Mouse (Mus musculus) liver, embryonic 11.5 days (tissue): ENCODE measurements at regions not wholly inside any gene's neighbourhood (a gene's known extent, or its start where the extent isn't known, plus 50 kb on each side); places are given as distances from the start of the nearest gene placed in this dataset.

Experiments used
- ATAC-seq: fragments of 200-750 bp; cut with Nextera tagmentation; replicated peaks from 2 replicates; pipeline ENCODE4 v1.8.0; 2017; ENCODE audit warnings: moderate number of reproducible peaks, mild to moderate bottlenecking, moderate TSS enrichment, moderate library complexity; ENCODE audit not compliant: low FRiP score
- DNase-seq: peaks from one replicate; pipeline ENCODE4 v3.0.0-alpha.2; 2017; ENCODE audit warnings: low spot score
- H3K27ac ChIP-seq: fragments of 300-500 bp; sonication (generic); 2 replicates; pipeline ENCODE4 v1.5.1; 2014; ENCODE audit warnings: mild to moderate bottlenecking, low read depth, low read length, control low read depth
- H3K27me3 ChIP-seq: fragments of 300-500 bp; sonication (generic); replicated peaks from 2 replicates; pipeline ENCODE4 v1.6.1; 2014; ENCODE audit warnings: low read length, mixed read lengths; ENCODE audit not compliant: control insufficient read depth, insufficient read depth
- H3K36me3 ChIP-seq: fragments of 300-500 bp; sonication (generic); 2 replicates; pipeline ENCODE4 v1.6.1; 2014; ENCODE audit warnings: mild to moderate bottlenecking, low read length, moderate library complexity, mixed read lengths; ENCODE audit not compliant: control insufficient read depth, insufficient read depth
- H3K4me1 ChIP-seq: fragments of 300-500 bp; sonication (generic); replicated peaks from 2 replicates; pipeline ENCODE4 v1.6.1; 2014; ENCODE audit warnings: low read length, mixed read lengths; ENCODE audit not compliant: control insufficient read depth, insufficient read depth
- H3K4me2 ChIP-seq: fragments of 300-500 bp; sonication (generic); 2 replicates; pipeline ENCODE4 v1.6.1; 2014; ENCODE audit warnings: mild to moderate bottlenecking, control low read depth, moderate library complexity
- H3K4me3 ChIP-seq: fragments of 300-500 bp; sonication (generic); 2 replicates; pipeline ENCODE4 v1.5.1; 2014; ENCODE audit warnings: low read depth, low read length, control low read depth
- H3K9ac ChIP-seq: fragments of 300-500 bp; sonication (generic); 2 replicates; pipeline ENCODE4 v1.6.1; 2014; ENCODE audit warnings: low read depth, low read length, control low read depth
- H3K9me3 ChIP-seq: fragments of 300-500 bp; sonication (generic); 2 replicates; pipeline ENCODE4 v1.6.1; 2016; ENCODE audit warnings: low read length, inconsistent platforms, mixed read lengths; ENCODE audit not compliant: control insufficient read depth
- WGBS: fragments of 180-500 bp; shearing (Covaris S2); extraction: QIAGEN DNeasy Blood & Tissue Kit; methylation state at CpG from one replicate; pipeline ENCODE4 v1.1.7; 2014; 5-methylcytosine and 5-hydroxymethylcytosine counted together

- H3K27me3 ChIP-seq: no peaks in the 10 kb centered on the region
- no peak overlapping the region for H3K9ac ChIP-seq
- H3K4me3 ChIP-seq: no peak overlapping the region
- no peak for DNase-seq
- H3K36me3 ChIP-seq: no peaks in the 10 kb centered on the region
- no peaks in the 10 kb centered on the region for H3K9me3 ChIP-seq
- no peaks in the 10 kb centered on the region for H3K4me1 ChIP-seq
- 75% methylated on average over 2 of the region's 2 CpGs for WGBS
- H3K4me2 ChIP-seq: no peak overlapping the region
- ATAC-seq: no peak
- no peak overlapping the region for H3K27ac ChIP-seq
Measured at GRCm38 (mm10) chr19:33022839-33023428, 265.6 kb downstream of the Pten start.

DNA sequence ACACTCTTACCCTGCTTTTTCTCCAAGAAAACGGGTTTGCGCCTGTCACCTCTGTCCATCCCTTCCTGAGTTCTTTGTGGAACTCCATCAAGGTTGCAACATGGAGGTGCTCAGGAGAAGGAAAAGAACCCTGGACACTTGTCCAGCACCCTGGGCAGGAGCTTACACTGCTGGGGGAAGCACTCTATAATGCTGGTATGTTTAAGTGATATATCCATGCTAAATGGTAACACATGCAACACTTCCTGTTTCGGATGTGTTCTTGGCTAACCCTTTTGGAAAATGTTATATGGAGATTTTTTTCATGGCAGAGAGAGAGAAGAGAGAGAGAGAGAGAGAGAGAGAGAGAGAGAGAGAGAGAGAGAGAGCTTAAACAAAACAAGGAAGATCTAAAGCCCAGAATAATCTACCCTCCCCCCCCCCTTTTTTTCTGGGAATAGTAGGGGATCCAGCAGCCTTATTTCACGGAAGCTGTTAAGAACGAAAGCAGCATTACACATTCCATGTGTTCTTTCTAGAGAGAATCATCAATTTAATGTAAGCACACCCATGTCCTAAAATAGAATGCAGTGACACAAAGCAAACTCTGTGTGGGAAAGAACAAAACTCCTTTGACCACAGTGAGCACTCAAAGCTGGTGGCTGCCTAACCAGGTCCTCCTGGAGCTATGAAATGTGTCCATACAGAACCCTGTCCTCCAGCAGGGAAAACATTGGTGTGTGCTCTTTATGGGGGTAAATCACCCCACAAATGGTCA is 272.6 kb downstream of the Pten start:
- Histone ChIP-seq H3K4me1 (no peaks in the 10 kb centered on the region), H3K27ac (no peak overlapping the region), H3K4me2 (no peak overlapping the region), H3K27me3 (no peaks in the 10 kb centered on the region), H3K9me3 (no peaks in the 10 kb centered on the region), H3K36me3 (no peaks in the 10 kb centered on the region), H3K9ac (no peak overlapping the region), H3K4me3 (no peak overlapping the region)
- ATAC-seq (no peak), DNase-seq (no peak)
- WGBS: 84% methylated on average over 5 of the region's 5 CpGs

DNA sequence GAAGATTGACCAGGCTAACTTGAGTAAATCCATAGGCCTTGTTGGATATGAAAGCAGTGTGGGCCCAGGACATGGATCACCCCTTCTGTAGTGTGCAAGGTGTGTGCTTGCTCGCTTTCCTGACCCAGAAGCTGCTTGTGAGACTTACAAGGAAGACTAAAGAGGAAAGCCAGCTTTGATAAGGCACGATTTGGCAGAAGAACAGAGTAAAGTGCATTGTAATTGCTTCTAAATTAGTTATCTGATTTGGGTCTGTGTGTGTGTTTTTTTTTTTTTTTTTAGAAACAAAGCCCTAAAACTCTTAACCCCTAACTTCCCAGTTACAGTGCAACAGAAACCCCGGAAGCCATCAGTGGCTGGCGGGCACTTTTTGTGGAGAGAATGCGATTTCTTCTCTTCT is 283.2 kb downstream of the Pten start:
- no peak overlapping the region for H3K4me2 ChIP-seq
- no peaks in the 10 kb centered on the region for H3K27me3 ChIP-seq
- H3K4me3 ChIP-seq: no peak overlapping the region
- H3K9ac ChIP-seq: no peak overlapping the region
- DNase-seq (no peak), ATAC-seq (no peak)
- no peaks in the 10 kb centered on the region for H3K9me3 ChIP-seq
- no peaks in the 10 kb centered on the region; the same call in 1 of the 2 replicates for H3K4me1 ChIP-seq
- 61% methylated on average over 5 of the region's 5 CpGs for WGBS
- H3K36me3 ChIP-seq: no peaks in the 10 kb centered on the region
- H3K27ac ChIP-seq: no peak overlapping the region

- Histone ChIP-seq H3K4me3 (no peak overlapping the region), H3K4me1 (no peaks in the 10 kb centered on the region; the same call in 1 of the 2 replicates), H3K27me3 (no peaks in the 10 kb centered on the region), H3K27ac (no peak overlapping the region), H3K9ac (no peak overlapping the region), H3K36me3 (no peaks in the 10 kb centered on the region), H3K4me2 (no peak overlapping the region), H3K9me3 (no peaks in the 10 kb centered on the region)
- 78% methylated on average over 6 of the region's 6 CpGs for WGBS
- ATAC-seq (no peak), DNase-seq (no peak)
Measured at GRCm38 (mm10) chr19:33040991-33041390, 283.7 kb downstream of the Pten start.

- Histone ChIP-seq H3K4me2 (no peak overlapping the region), H3K27ac (no peak overlapping the region), H3K27me3 (no peaks in the 10 kb centered on the region), H3K4me3 (no peak overlapping the region), H3K9ac (no peak overlapping the region), H3K9me3 (no peaks in the 10 kb centered on the region), H3K36me3 (no peaks in the 10 kb centered on the region), H3K4me1 (no peaks in the 10 kb centered on the region; the same call in 1 of the 2 replicates)
- ATAC-seq (no peak), DNase-seq (no peak)
- WGBS: 65% methylated on average over 2 of the region's 2 CpGs
Measured at GRCm38 (mm10) chr19:33042760-33043159, 285.5 kb downstream of the Pten start.

- H3K4me1 ChIP-seq: no peaks in the 10 kb centered on the region; the same call in 1 of the 2 replicates
- H3K36me3 ChIP-seq: no peaks in the 10 kb centered on the region
- DNase-seq (no peak), ATAC-seq (no peak)
- WGBS: 77% methylated on average over 3 of the region's 3 CpGs
- H3K4me3 ChIP-seq: no peak overlapping the region
- no peak overlapping the region for H3K4me2 ChIP-seq
- no peak overlapping the region for H3K27ac ChIP-seq
- H3K9me3 ChIP-seq: no peaks in the 10 kb centered on the region
- no peak overlapping the region for H3K9ac ChIP-seq
- no peaks in the 10 kb centered on the region for H3K27me3 ChIP-seq
Measured at GRCm38 (mm10) chr19:33043696-33044095, 286.4 kb downstream of the Pten start.

DNA sequence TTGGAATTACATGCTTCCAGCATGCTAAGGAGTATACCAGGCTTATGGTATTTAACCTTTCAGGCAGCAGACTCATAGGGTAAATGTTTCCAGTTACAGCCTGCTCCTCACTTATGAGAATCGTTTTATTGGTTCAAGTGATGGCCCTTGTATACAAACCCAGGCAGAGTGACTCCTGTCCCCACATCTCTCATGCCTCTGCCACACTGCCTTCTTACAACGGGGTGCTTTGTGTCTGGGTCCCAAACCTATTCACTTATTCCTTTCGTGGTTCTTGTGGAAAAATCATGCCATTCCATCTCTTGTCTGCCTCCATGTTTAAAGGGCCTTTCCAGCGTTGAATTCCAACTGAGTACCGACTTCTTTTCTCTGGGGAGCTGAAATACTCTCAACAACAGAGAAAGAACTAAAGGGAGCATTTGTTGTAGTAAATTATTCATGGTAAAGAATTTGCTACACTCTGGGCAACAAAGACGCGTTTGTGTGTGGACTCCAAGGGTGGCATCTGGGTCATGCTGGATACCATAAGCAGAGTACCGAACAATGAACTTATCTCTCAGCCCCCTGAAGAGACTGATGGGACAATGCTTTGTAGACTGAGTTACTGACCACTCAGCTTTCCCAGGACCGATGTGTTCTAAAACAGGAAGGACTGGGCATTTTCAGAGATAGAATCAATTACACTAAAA is 291.6 kb downstream of the Pten start:
- Histone ChIP-seq H3K4me3 (no peak overlapping the region), H3K9me3 (no peaks in the 10 kb centered on the region), H3K36me3 (no peaks in the 10 kb centered on the region), H3K27ac (no peak overlapping the region), H3K27me3 (no peaks in the 10 kb centered on the region), H3K4me2 (no peak overlapping the region), H3K4me1 (no peaks in the 10 kb centered on the region), H3K9ac (no peak overlapping the region)
- WGBS: 86% methylated on average over 9 of the region's 9 CpGs
- no peak for DNase-seq
- no peak for ATAC-seq

- H3K4me2 ChIP-seq: no peak overlapping the region
- no peak for DNase-seq
- H3K4me3 ChIP-seq: no peak overlapping the region
- no peaks in the 10 kb centered on the region for H3K36me3 ChIP-seq
- H3K27ac ChIP-seq: no peak overlapping the region
- H3K9ac ChIP-seq: no peak overlapping the region
- no peaks in the 10 kb centered on the region for H3K4me1 ChIP-seq
- no peaks in the 10 kb centered on the region for H3K9me3 ChIP-seq
- no peaks in the 10 kb centered on the region for H3K27me3 ChIP-seq
- WGBS: 62% methylated on average over 4 of the region's 4 CpGs
- ATAC-seq: no peak
Measured at GRCm38 (mm10) chr19:33053199-33053867, 296.0 kb downstream of the Pten start.
